Mouse (Mus musculus): ENCODE results near the gene Gli3.

Gene Gli3

DNA sequence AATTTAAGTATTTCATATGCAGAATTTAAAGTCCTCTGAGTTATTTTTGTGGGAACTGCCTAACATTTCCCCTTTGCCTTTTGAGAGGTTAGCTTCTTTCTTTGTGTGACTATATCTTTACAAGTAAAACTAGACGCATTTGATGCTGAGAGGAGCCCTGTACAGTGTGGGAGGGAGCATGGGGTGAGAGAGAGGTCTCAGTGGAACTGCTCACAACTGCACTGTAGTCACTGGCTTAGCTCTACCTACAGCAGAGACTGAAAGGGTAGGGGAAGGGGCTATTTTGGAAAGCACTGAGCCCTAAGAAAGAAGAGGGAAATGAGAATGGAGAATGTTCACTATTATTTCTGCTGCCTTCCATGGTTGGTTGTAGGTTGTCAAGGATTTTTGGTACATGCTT is 25.0 kb downstream of the Gli3 start:
- DNase-seq (ENCODE audit: low spot score), result no peak

DNA sequence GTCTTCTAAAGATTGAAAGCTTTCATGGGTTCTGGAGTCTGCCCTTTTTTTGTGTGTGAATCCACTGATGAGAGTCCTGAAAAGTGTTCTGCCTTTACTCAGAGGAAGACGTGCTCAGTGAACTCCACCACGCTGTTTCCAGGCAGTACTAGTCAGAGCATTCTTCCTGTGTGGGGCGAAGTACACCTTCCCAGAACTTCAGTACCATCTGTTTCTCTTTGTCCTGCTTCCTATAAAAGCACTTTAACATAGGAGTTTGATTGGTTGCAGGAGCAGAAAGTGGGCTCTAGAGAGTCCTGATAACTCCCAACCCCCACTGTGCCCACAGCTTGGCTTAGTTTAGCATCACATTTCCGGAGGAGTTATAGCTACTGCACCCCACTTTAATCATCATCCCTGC is 32.8 kb downstream of the Gli3 start:
- DNase-seq (ENCODE audit: low spot score), result no peak

DNA sequence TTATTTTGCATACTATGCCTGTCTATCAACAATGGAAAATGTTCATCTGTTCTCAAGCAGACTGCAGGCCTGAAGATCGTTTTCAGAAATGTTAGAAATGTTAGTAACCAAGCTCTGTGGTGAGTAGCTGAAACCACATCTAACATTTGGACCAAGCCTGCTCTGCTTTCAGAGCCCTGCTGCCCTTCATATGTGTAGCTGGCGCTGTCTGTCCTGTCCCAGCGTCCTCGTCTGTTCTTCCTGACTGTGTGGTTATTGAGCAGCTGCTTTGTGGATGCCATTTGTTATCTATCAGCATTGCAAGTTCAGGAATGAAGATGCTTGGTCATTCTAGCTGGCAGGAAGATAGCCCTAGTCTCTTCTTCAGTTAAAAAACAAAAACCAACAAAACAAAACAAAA is 35.3 kb downstream of the Gli3 start:
- no peak for DNase-seq (ENCODE audit: low spot score)

DNA sequence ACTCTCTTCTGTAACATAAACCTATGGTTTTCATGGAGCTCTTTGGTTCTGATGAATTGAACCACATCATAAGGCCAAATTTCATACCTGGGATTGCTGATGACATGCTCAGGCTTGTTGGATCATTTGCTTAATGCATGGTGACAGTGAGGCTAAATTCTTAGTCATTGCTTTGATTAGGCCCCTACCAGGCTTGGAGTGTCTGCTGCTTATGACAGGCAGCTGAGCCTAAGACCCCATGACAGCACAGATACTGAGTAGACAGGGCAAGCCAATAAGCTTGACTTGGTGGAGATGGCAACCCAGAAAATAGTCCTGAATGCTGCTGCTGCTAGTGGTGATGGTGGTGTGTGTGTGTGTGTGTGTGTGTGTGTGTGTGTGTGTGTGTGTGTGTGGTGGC is 47.9 kb downstream of the Gli3 start:
- no peak for DNase-seq (ENCODE audit: low spot score)

DNA sequence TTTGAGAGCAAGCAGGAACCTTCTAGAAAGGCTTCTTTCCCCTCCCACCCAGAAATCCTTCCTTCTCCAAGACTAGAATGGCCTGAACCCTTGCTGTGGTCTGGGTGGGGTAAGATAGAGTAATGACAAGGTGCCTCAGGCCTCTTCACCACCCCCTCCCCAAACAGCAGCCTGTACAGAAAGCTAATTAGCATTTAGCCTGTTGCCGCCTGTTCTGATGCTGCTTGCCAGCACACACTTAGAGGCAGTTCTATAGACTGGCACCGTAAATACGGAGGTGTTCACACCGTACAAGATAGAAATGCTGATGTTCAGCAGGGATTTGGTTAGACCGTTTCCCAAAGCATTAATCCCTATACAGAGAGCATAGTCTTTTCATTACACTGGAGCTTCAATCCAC is 50.1 kb downstream of the Gli3 start:
- no peak for DNase-seq (ENCODE audit: low spot score)

DNA sequence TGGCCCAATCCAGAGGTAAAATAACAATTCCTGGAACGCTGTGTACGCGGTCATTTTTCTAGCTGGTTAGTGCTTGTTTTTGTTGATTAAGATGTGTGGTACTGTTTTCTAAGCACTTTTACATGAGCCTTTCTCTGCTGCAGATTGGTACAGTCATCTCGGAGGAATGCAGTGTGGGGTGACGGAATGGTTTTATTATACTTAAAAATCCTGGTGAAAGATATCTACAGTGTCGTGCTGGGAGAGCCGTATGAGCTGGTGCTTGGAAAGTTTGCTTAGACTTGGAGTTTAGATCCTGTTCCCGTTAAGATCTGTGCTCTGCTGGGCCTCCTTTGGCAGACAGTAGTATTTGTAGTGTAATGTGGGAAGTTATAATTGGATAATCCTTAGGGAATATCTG is 51.0 kb downstream of the Gli3 start:
- no peak for DNase-seq (ENCODE audit: low spot score)

DNA sequence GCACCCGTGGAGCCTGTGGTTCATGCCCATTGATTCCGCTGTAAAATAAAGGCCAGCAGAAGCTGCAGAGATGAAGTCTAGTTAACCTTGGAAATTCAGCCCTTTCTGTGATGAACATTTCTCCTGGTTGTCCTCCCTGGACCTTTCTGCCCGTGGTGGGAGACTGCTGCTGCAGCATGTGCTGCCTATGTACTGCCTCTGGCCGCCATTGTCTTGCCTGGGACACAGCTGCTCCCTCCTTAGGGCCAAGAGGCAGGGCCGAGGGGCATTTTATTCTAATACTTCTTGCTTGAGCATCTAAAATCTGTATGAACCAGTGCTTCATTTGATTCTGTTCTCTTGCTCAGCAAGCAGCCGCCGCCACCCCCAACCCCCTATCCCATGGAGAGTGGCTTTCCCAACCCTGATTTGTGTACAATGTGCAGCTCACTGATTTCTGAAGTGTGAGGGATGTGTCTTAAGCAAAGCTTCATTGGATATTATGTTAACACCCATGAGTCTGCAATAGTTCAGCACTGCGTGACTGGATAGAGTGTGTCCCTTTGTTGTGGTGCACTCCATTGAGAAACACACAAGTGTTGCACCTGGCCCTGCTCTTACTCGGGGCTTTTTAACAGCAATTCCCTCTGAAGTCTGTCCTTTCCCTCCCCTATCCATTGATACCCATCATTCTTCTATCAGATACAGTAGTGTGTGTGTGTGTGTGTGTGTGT is 54.2 kb downstream of the Gli3 start:
- DNase-seq (ENCODE audit: low spot score), result no peak

DNA sequence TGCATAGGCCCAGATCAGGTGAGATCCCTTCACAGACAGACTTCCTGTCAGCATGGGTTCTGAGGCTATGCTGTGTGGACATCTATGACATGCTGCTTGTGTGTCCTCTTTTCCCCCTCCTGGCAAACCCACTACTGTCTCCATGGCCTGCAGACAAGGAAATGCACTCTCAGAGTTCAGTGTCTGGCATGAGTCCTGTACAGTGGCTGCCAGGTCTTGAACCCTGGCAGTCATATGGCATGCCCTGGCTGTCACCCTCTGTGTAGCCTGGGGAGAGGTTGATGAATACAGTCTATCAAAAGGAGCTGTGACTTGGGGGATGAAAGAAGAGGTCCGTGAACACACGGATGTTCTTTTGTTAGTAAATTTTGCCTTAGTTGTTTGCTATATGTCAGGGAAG is 57.3 kb downstream of the Gli3 start:
- no peak for DNase-seq (ENCODE audit: low spot score)

DNA sequence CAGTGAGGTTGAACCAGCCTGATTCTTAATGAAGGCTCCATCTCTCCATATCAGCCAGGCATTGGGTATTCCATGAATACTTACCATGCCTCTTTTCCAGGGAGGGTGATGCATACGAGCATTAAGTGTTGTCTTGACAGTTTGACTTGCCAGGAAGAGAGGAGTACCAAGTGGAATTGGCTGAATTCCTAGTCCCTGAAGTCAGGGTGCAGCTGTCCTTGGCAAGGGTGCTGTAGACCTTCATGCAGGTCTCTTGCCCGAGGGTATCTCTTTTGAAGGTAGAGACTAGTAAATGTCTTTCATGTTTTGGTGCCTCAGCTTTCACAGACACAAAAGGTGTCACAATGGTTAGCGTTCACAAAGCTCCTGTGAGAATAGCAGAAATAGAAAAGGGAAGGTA is 59.1 kb downstream of the Gli3 start:
- DNase-seq (ENCODE audit: low spot score), result no peak

DNA sequence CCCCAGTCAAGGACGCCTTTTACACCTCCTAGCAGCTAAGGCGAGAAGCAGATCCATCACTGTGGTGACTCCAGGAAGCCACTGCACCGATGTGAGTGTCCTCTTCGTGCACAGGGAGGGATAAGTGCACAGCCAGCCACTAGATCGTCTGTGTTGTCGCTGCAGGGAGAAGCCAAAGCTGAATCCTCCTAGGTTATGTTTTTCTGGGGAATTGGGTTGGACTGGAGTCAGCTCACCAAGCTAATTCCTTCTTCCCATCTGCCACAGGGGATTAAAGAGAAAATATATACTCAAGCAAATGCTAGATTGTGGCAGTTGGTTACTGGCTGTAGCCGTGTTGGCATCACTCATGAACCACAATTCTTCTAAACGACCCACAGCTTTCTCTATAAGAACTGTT is 61.2 kb downstream of the Gli3 start:
- no peak for DNase-seq (ENCODE audit: low spot score)

DNA sequence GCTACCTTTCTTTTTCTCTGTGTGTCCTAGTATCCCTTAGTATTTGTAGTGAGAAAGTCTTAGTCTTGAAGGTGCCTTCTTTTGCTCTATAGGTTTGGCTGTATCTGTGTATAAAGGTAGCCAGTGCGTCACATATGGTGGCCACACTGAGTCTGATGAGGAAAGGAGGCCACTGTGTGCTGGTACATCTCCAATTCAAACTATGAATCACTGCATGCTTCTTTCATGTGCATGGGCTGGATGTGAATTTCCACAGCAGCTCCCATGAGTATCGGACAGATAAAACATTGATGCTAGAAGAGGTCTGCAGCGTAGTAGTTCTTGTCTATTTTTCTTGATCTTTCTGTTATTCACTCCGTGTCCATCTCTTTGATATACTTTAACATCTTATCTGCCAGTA is 63.7 kb downstream of the Gli3 start:
- DNase-seq (ENCODE audit: low spot score), result no peak

DNA sequence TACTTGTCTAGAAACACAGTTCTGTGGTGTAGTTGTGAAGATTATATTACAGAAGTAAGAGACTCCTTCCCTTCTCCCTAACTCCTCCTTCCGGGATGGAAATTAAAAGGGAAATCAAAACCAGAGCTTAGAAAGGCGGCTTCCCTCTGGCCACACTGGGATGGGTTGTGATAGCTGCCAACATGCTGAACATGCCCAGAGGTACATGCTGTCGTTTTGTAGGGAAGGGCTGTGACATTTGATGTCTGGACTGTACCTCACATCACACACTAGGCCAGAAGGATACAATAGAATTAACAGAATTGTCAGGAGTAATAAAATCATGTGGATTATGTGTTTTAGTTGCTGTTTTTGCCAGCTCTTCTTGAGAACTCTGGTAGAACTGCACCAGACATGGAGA is 68.5 kb downstream of the Gli3 start:
- no peak for DNase-seq (ENCODE audit: low spot score)

DNA sequence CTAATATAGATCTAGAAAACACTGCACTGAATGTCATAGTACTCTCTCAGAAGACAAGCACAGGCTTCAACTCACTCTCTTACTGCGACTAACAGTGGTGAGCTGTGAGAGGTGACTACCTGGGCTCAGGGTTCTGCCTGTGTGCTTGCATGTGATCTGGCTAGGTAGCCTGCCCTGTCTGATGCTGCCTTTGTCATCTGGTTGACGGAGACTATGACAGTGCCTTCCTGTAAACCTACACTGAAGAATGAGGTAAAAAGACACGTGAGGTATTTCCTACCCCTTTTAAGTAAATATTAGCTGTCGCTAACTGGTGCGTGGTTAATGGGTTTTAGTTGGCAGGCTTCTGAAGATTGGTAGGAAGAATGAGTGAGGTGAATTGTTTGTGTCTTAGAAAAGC is 74.2 kb downstream of the Gli3 start:
- no peak for DNase-seq (ENCODE audit: low spot score)

DNA sequence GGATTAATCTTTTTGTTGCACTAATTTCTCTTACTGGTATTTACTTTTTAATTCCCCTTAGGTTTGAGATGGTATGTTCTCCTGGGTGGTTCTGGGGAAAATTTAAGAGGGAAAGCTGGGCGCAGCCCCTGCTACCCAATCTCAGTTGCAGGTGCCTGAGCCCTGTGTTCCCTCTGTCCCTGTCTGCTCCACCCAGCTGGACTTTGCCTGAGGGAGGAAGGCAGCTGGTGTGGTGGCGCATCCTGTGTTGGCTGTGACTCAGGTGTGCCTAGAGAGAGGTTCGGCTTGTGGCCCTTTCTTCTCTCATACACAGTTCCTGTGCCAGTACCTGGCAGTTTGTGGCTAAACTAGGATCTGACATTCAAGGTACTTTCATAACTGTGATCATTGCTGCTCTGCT is 74.6 kb downstream of the Gli3 start:
- DNase-seq (ENCODE audit: low spot score), result no peak

DNA sequence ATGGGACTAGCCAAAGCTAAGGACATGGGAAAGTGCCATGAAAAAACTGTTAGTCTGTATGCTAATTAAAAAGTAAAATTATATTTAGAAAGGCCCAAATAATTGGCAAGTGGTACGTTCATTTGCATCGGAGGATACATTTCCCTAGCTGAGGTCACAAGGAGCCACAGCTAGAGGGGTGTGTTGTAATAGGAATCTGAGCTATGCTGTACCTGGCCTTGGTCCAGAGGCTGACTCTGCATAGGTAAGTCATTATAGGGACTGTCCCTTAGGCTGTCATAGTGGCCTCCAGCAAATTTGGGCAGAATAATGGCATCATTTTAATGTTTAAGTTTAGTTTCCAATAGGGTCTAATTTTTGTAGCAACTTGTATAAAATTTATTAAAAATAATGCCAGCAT is 75.4 kb downstream of the Gli3 start:
- DNase-seq (ENCODE audit: low spot score), result no peak

DNA sequence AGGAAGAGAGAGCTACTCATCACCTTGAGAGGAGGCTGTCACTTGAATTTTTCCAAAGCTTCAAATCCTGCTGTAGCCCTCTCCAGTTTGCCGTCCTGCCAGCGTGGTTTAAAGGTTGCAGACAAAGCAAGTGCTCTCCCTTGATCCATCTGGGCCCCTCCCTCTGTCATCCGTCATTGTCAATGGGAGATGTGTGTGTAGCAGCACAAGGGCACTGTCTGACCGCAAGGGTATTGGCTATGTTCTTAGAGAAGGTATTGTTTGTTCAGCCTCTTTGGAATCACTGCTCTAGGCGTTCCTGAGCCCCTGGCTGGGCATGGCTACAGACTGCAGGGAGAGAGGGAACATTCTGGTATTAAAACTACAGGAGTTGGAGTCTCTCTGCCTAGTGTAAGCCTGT is 79.0 kb downstream of the Gli3 start:
- peak; percentile 13 for DNase-seq (ENCODE audit: low spot score)

DNA sequence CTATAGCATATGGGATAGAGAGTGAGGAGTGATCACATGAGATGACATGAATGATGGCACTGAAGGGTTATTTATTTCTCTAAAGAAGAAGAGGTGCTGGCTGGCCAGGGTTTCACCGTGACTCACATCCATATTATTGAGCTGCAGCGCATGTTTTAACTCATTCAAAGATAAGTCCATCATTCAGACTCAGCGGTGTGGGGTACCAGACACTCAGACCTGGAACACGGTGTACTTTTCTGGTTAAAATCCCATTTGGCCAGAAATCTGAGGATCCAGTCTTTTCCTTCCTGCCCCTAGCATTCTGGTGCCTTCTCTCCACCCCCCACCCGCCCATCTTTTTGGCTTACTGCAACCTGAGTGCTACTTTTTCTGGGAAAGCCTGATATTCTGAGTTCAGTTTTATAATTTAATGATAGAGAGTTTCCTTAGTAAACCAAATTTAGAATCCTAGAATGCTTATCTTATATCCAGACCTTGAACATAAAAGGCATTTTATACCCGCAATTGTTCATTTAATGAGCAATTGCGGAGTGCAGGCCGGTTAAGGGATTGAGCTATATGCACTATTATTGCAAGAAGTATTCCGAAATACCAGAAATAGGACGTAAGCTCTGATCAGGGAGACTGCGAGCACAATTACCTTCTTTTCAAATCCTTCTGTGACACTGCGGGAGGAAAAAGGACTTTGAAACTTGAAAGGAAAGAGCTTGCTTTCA is 80.3 kb downstream of the Gli3 start:
- DNase-seq (ENCODE audit: low spot score), result no peak

DNA sequence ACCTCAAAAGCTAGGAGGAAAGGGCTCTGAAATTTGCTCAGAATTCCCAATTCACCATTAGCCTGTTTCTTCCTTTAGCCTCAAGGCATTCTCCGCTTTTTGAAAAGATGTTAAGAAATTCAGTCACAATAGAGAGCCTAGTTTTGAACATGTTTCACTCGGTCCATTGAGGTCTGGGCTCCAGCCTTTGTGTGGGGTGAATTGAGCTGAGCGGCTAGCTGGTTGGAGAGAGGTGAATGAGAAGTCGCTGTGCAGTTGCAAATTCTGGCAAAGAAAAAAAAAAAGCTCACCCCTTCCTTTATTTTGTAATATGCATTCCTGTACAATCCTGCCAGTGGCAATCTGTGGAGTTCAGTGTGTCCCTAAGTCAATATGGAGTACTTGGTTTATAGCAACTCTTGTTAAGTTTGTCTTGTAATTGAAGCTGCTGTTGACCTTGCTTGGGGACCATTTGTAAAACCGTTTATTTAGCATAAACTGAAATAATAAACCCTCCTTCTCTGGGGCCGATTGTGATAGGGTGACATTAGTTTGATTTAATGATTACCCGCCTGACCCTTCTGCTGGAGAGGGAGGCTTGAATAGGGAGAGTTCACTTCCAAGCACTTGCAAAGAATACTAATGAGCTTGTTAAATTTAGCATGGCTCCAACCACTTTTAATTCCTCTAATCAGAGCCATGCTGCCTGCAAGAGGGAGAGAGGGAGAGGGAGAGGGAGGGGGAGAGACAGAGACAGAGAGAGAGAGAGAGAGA is 81.0 kb downstream of the Gli3 start:
- DNase-seq (ENCODE audit: low spot score), result no peak

DNA sequence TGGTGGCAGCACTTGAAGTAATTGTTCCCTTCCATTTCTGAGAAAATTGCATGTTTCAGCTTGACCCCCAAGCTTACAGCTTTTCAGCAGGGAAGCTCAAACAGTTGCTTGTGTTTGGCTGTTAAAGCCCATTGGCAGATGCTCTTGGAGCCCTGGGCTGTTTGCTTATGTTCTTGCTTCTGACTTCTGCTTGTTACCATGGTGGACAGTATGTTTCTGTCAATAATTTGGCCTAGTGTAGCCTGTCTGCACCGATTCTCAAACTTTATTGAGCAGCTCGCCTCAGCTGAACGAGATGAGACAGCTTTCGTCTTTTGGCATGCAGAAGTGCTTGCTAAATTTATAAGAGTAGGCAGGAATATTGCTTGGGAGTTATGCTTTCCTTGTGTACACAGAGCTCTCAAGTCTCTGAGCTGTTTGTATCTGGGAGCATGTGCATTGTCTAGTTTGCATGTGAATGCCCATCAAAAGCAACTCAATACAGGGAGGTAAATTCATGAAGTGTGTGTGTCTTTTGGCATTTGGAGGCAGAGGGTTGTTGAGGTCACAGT is 82.4 kb downstream of the Gli3 start:
- DNase-seq (ENCODE audit: low spot score), result no peak

DNA sequence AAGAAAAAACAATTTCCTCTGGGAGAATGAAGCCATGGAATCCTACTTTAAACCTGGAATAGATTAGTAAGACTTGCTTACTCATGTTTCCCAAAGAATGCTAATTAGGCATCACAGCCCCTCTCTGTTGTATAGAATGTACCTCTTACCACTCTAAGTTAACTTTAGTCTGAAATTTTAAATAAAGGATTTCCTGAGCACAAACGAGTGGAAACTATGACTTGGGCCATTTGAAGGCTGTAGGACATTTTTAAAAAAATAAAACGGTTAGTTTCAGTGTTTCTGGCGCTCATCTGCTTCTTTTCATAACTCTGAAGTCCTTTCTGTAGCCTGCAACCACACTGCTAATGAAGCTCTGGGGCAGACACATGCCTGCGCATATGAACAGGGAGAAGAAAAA is 83.2 kb downstream of the Gli3 start:
- no peak for DNase-seq (ENCODE audit: low spot score)

DNA sequence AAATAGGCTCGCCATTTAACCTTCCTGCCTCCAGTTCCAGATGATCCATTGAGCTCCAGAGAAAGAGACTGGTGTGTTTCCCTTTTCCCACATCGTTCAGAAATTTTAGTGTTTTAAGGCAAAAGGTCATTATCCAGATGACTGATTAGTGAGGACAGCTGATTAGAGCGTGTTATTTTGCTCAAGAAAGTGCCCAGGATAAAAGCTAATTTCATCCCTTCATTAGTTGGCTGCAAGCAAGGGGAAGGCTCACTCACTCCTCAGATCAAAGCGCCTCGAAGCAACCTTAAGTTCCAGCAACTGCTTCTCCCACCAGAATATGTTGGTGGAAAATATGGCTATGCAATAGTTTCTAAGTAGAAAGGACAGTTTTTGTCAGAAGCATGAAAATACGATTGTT is 86.4 kb downstream of the Gli3 start:
- DNase-seq (ENCODE audit: low spot score), result no peak

DNA sequence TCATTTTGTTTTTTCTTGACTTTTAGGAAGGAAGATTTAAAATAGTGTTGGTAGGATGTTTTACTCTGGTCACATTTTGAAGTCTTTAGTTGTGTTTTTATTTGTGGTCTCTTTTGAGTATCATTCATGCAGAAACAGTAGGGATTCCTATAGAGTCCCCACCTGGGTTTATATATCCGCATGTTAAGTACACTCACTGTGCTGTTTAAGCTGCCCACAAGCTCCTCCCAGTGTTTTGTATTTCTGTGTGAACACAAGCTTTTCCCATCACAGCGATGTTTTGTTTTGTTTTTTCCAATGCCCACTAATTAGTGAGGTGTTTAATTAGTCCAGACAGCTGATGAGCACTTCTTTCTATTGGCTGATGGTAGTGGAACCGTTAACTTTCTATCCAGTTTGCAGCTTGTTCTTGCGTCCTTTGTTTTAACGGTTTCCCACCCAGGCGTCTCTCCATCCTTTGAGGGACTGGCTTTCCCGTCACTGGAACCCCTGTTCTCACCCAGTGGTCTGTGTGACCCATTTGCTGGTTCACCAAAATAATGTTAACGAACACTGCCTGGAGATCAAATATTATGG is 87.1 kb downstream of the Gli3 start:
- no peak for DNase-seq (ENCODE audit: low spot score)

DNA sequence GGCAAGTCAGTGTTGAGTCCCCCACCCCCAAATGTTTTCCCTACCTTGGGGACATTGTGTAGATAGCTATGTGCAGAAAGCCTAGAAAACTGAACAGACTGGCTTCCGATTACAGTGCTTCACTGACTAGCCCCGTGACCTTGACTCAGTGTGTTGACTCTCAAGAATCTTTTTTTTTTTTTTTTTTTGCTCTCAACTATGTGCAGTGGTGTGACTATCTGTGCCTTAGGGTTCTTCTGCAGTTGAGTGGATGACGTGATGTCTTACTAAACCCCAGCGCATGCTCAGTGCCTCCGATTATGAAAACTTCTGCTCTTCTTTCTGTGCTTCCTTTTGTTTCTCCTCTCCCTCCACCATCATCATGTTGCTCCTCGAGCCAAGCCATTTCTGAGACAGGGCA is 87.7 kb downstream of the Gli3 start:
- DNase-seq (ENCODE audit: low spot score), result no peak
